In genomic region chr2:150675525-150675924, GRCm38 (mm10) we compare ENCODE assay signal across 18 mouse cellular contexts. TPM values are rescaled to one million over a fixed set of nuclear protein-coding genes. Genes with fewer than 3 reads are reported as not detected.
DNase-seq lines count a peak whose midpoint lies in the region; ATAC-seq and TF ChIP-seq lines count a peak whose summit lies in the region.
"Had no signal": no experiment of that assay in that cellular context is flagged by ENCODE, and none has a peak within 500 bp of the region (broad histone marks: within the 10 kb centered on the region; RNA-seq: fewer than 3 reads in every experiment).

No protein-coding gene starts in this region.

- no peaks in the 10 kb centered on the region for H3K27me3 ChIP-seq in liver, postnatal 0 days (ENCODE audit: insufficient read depth, low read length)
- H3K27me3 ChIP-seq in liver, embryonic 11.5 days (replicated peaks; ENCODE audit: control insufficient read depth, insufficient read depth, low read length) = no peaks in the 10 kb centered on the region
- 0 out of 2 replicates have a peak, but pooled peaks cover 4% of the 10 kb centered on the region for H3K27me3 ChIP-seq in E14TG2a.4 (ENCODE audit: insufficient read depth, low read length)

- TF ChIP-seq EP300 in liver, postnatal 0 days (IDR thresholded peaks at IDR 0.05; ENCODE audit: low read depth) = no peak

- TF ChIP-seq CTCF in liver, postnatal 0 days (IDR thresholded peaks at IDR 0.05; ENCODE audit: low read depth) = peak; percentile 16; the same call in 1 of the 2 replicates
- TF ChIP-seq CTCF in E14TG2a.4 (conservative IDR thresholded peaks at IDR 0.05; ENCODE audit: low read length) = 0 out of 2 replicates have a peak, but pooled peaks have one; percentile 5
- no peak for TF ChIP-seq CTCF in left cerebral cortex, adult 2 months (IDR thresholded peaks at IDR 0.05)

- intact Hi-C loops in left cerebral cortex, adult 2 months (cut with DNase I) = loop anchor here (1.0 to 5.0 kb wide), 4 partner anchors 67 to 232 kb away; partner anchors contain the start of genes Apmap, Gins1 and Pygb

- ATAC-seq in liver, postnatal 0 days = no peak
- no peak for ATAC-seq in liver, embryonic 11.5 days (replicated peaks; ENCODE audit: low FRiP score)
- ATAC-seq in inflammation-experienced regulatory T-cells, adult 6 months = peak; percentile 15

- no peak overlapping the region for H3K4me3 ChIP-seq in liver, postnatal 0 days (ENCODE audit: low read depth, low read length)
- no peak overlapping the region for H3K4me3 ChIP-seq in liver, embryonic 11.5 days (ENCODE audit: low read depth, low read length)
- no peak overlapping the region for H3K4me3 ChIP-seq in E14TG2a.4 (replicated peaks; ENCODE audit: low read length)
- H3K4me3 ChIP-seq in left cerebral cortex, adult 2 months = no peak overlapping the region
- H3K4me3 ChIP-seq: embryonic facial prominence, embryonic 13.5 days; hindbrain, embryonic 12.5 days; neural tube, embryonic 15.5 days had no signal

- no peaks in the 10 kb centered on the region for H3K36me3 ChIP-seq in liver, postnatal 0 days (replicated peaks; ENCODE audit: insufficient read depth, low read length)
- H3K36me3 ChIP-seq in liver, embryonic 11.5 days (ENCODE audit: control insufficient read depth, insufficient read depth, low read length) = no peaks in the 10 kb centered on the region
- H3K36me3 ChIP-seq in E14TG2a.4 (ENCODE audit: insufficient read depth, low read length) = no peaks in the 10 kb centered on the region
- H3K36me3 ChIP-seq: embryonic facial prominence, embryonic 13.5 days; hindbrain, embryonic 12.5 days; neural tube, embryonic 15.5 days had no signal

- no peak overlapping the region for H3K9ac ChIP-seq in liver, postnatal 0 days (replicated peaks)
- no peak overlapping the region for H3K9ac ChIP-seq in liver, embryonic 11.5 days (ENCODE audit: low read depth, low read length)
- H3K9ac ChIP-seq: embryonic facial prominence, embryonic 13.5 days; hindbrain, embryonic 12.5 days; neural tube, embryonic 15.5 days had no signal

- H3K27ac ChIP-seq in liver, postnatal 0 days (ENCODE audit: low read depth) = no peak overlapping the region
- H3K27ac ChIP-seq in liver, embryonic 11.5 days (ENCODE audit: low read depth, low read length) = no peak overlapping the region
- H3K27ac ChIP-seq in left cerebral cortex, adult 2 months = no peak overlapping the region
- H3K27ac ChIP-seq: embryonic facial prominence, embryonic 13.5 days; hindbrain, embryonic 12.5 days; neural tube, embryonic 15.5 days had no signal

- no peak overlapping the region for H3K4me2 ChIP-seq in liver, postnatal 0 days (ENCODE audit: low read depth, low read length)
- no peak overlapping the region for H3K4me2 ChIP-seq in liver, embryonic 11.5 days
- H3K4me2 ChIP-seq: embryonic facial prominence, embryonic 13.5 days; hindbrain, embryonic 12.5 days; neural tube, embryonic 15.5 days had no signal

- WGBS in liver, postnatal 0 days (ENCODE audit: insufficient replicate concordance) = 23% methylated on average over 1 of the region's 1 CpGs
- WGBS in liver, embryonic 11.5 days = 25% methylated on average over 1 of the region's 1 CpGs

- H3K9me3 ChIP-seq in liver, postnatal 0 days (ENCODE audit: low read length) = no peaks in the 10 kb centered on the region
- no peaks in the 10 kb centered on the region for H3K9me3 ChIP-seq in liver, embryonic 11.5 days (ENCODE audit: control insufficient read depth, low read length)
- no peaks in the 10 kb centered on the region for H3K9me3 ChIP-seq in E14TG2a.4 (ENCODE audit: low read length)
- H3K9me3 ChIP-seq: embryonic facial prominence, embryonic 13.5 days; hindbrain, embryonic 12.5 days; neural tube, embryonic 15.5 days had no signal

- DNase-seq in liver, postnatal 0 days = no peak
- DNase-seq in liver, embryonic 11.5 days (ENCODE audit: low spot score) = no peak
- DNase-seq in CD4-positive helper T cell, adult 2 months (ENCODE audit: low read depth, low spot score) = peak; percentile 42
- no peak for DNase-seq in cerebellum, adult 8-10 months
- DNase-seq in gastrocnemius, adult 18-20 months (ENCODE audit: low spot score) = no peak
- no peak for DNase-seq in left cerebral cortex, adult 2 months (ENCODE audit: extremely low spot score in 1 of 2, low spot score in 2 of 2)

- H3K4me1 ChIP-seq in liver, postnatal 0 days (ENCODE audit: insufficient read depth) = peaks cover 13% of the 10 kb centered on the region
- H3K4me1 ChIP-seq in liver, embryonic 11.5 days (replicated peaks; ENCODE audit: control insufficient read depth, insufficient read depth, low read length) = no peaks in the 10 kb centered on the region
- H3K4me1 ChIP-seq in E14TG2a.4 (replicated peaks; ENCODE audit: low read depth, low read length) = peaks cover 15% of the 10 kb centered on the region; the same call in 1 of the 2 replicates
- H3K4me1 ChIP-seq: embryonic facial prominence, embryonic 13.5 days; neural tube, embryonic 15.5 days had no signal

RNA-seq across cellular contexts. Expression of gene Acss1, which starts 7.2 kb away (rescaled TPM):
- polyA plus RNA-seq in liver, postnatal 0 days (2015; fragmentation: Nextera tagmentation; extraction: Ambion mirVana) = 15.7 and 16.7 TPM in 2 replicates
- polyA plus RNA-seq in liver, embryonic 11.5 days (2014; fragmentation: Nextera tagmentation; extraction: Ambion mirVana) = 67.2 and 77.0 TPM in 2 replicates
- 10 to 100 TPM in 2 of 3 experiments, 1 to 10 TPM in 1; 7.4 to 18.7 (median 13.7) TPM for polyA plus RNA-seq in inflammation-experienced regulatory T-cells, adult 6 months (2017; shearing (Covaris generic))
- 10 to 100 TPM; 19.9 to 26.2 TPM for total RNA-seq in gastrocnemius, adult 18-20 months (2021)
- total RNA-seq in left cerebral cortex, adult 2 months (2021) = 10 to 100 TPM; 18.5 to 21.5 TPM

RNA-seq across cellular contexts. Expression of gene Vsx1, which starts 13.6 kb away (rescaled TPM):
- polyA plus RNA-seq in liver, postnatal 0 days (2015; fragmentation: Nextera tagmentation; extraction: Ambion mirVana) = not detected in 2 replicates
- not detected in 2 replicates for polyA plus RNA-seq in liver, embryonic 11.5 days (2014; fragmentation: Nextera tagmentation; extraction: Ambion mirVana)
- polyA plus RNA-seq in inflammation-experienced regulatory T-cells, adult 6 months (2017; shearing (Covaris generic)) = not detected
- not detected for total RNA-seq in gastrocnemius, adult 18-20 months (2021)
- under 1 TPM in 1 of 2 experiments, not detected in 1; 0.11 TPM for total RNA-seq in left cerebral cortex, adult 2 months (2021)
- total RNA-seq: adrenal gland, postnatal 14 days; gastrocnemius, adult 8-10 months; liver, adult 2 months; monocyte, adult 5-6 weeks had no signal
- polyA plus RNA-seq: cerebellum, adult 2 months; embryonic facial prominence, embryonic 13.5 days; heart, embryonic 16.5 days; large intestine, adult 2 months; liver, adult 2 months had no signal
